17 mouse cellular contexts compared by ENCODE assay signal in genomic region chr2:156473696-156474095, GRCm38 (mm10). TPM values are rescaled to one million over a fixed set of nuclear protein-coding genes. Genes with fewer than 3 reads are reported as not detected.
DNase-seq lines count a peak whose midpoint lies in the region; ATAC-seq and TF ChIP-seq lines count a peak whose summit lies in the region.
"Had no signal": no experiment of that assay in that cellular context is flagged by ENCODE, and none has a peak within 500 bp of the region (broad histone marks: within the 10 kb centered on the region; RNA-seq: fewer than 3 reads in every experiment).

No protein-coding gene starts in this region.

- no peaks in the 10 kb centered on the region for H3K9me3 ChIP-seq in kidney, embryonic 16.5 days (ENCODE audit: low read length)
- H3K9me3 ChIP-seq in kidney, embryonic 14.5 days (ENCODE audit: control insufficient read depth, low read length) = no peaks in the 10 kb centered on the region
- no peaks in the 10 kb centered on the region for H3K9me3 ChIP-seq in heart, postnatal 0 days (replicated peaks; ENCODE audit: control insufficient read depth, low read length)
- H3K9me3 ChIP-seq: forebrain, embryonic 15.5 days; limb, embryonic 12.5 days; liver, embryonic 13.5 days had no signal

- no peak overlapping the region for H3K9ac ChIP-seq in kidney, embryonic 16.5 days (replicated peaks; ENCODE audit: low read length)
- H3K9ac ChIP-seq in kidney, embryonic 14.5 days (ENCODE audit: low read depth, low read length) = no peak overlapping the region
- H3K9ac ChIP-seq in heart, postnatal 0 days (replicated peaks; ENCODE audit: low read depth, low read length) = no peak overlapping the region
- H3K9ac ChIP-seq: forebrain, embryonic 15.5 days; limb, embryonic 12.5 days; liver, embryonic 13.5 days had no signal

- no peak for ATAC-seq in kidney, embryonic 16.5 days (ENCODE audit: low FRiP score, low TSS enrichment)
- ATAC-seq in kidney, embryonic 14.5 days (ENCODE audit: low FRiP score, low TSS enrichment) = no peak
- no peak for ATAC-seq in heart, postnatal 0 days (ENCODE audit: insufficient read depth, low read depth)
- ATAC-seq: forebrain, embryonic 15.5 days had no signal

- peak; percentile 17 for DNase-seq in cerebellum, adult 8-10 months
- no peak for DNase-seq in cerebellum, postnatal 4 days (ENCODE audit: low spot score in 2 of 2)
- DNase-seq in heart, adult 9 months (ENCODE audit: low spot score in 2 of 2) = peak; percentile 33 to 63
- DNase-seq in heart, postnatal 0 days (ENCODE audit: low spot score) = no peak
- DNase-seq in urinary bladder, postnatal 36 days (ENCODE audit: low spot score in 2 of 2) = no peak
- no peak for DNase-seq in yolk sac, embryonic 10.5 days (ENCODE audit: low spot score)
- DNase-seq: kidney, adult 18-20 months; layer of hippocampus, adult 9-11 months; liver, embryonic 13.5 days; lung, postnatal 36 days; thymus, postnatal 4 days had no signal

- WGBS in kidney, embryonic 16.5 days = 46% methylated on average over 8 of the region's 8 CpGs
- 42% methylated on average over 8 of the region's 8 CpGs for WGBS in kidney, embryonic 14.5 days
- 65% methylated on average over 8 of the region's 8 CpGs for WGBS in heart, postnatal 0 days

- peak overlapping the region; percentile 43; the same call in 1 of the 2 replicates for H3K27ac ChIP-seq in kidney, embryonic 16.5 days (ENCODE audit: low read length)
- H3K27ac ChIP-seq in kidney, embryonic 14.5 days (ENCODE audit: low read depth, low read length) = no peak overlapping the region
- H3K27ac ChIP-seq in heart, postnatal 0 days (ENCODE audit: low read depth) = peak overlapping the region; percentile 32; the same call in 1 of the 2 replicates
- H3K27ac ChIP-seq: forebrain, embryonic 15.5 days; hindbrain, postnatal 0 days; limb, embryonic 12.5 days; liver, embryonic 13.5 days had no signal

- H3K4me1 ChIP-seq in kidney, embryonic 16.5 days (ENCODE audit: insufficient read depth, low read length) = peaks cover 38% of the 10 kb centered on the region
- H3K4me1 ChIP-seq in kidney, embryonic 14.5 days (ENCODE audit: control insufficient read depth, insufficient read depth, low read length) = peaks cover 30% of the 10 kb centered on the region
- H3K4me1 ChIP-seq in heart, postnatal 0 days (ENCODE audit: control insufficient read depth, insufficient read depth) = peaks cover 16% of the 10 kb centered on the region

- H3K4me2 ChIP-seq in kidney, embryonic 16.5 days (replicated peaks; ENCODE audit: low read depth, low read length) = no peak overlapping the region
- H3K4me2 ChIP-seq in kidney, embryonic 14.5 days (replicated peaks; ENCODE audit: low read depth, low read length) = no peak overlapping the region
- H3K4me2 ChIP-seq in heart, postnatal 0 days (ENCODE audit: low read depth, low read length) = no peak overlapping the region
- H3K4me2 ChIP-seq: forebrain, embryonic 15.5 days; limb, embryonic 12.5 days had no signal

- no peaks in the 10 kb centered on the region for H3K36me3 ChIP-seq in kidney, embryonic 16.5 days (ENCODE audit: insufficient read depth, low read length)
- H3K36me3 ChIP-seq in kidney, embryonic 14.5 days (ENCODE audit: control insufficient read depth, insufficient read depth, low read length) = no peaks in the 10 kb centered on the region
- no peaks in the 10 kb centered on the region for H3K36me3 ChIP-seq in heart, postnatal 0 days (replicated peaks; ENCODE audit: control insufficient read depth, insufficient read depth, low read length)
- H3K36me3 ChIP-seq: forebrain, embryonic 15.5 days; limb, embryonic 12.5 days; liver, embryonic 13.5 days had no signal

- no peak for TF ChIP-seq CTCF in heart, postnatal 0 days (IDR thresholded peaks at IDR 0.05; ENCODE audit: low read depth)

- H3K4me3 ChIP-seq in kidney, embryonic 16.5 days (ENCODE audit: low read length) = no peak overlapping the region
- no peak overlapping the region for H3K4me3 ChIP-seq in kidney, embryonic 14.5 days (ENCODE audit: low read length)
- H3K4me3 ChIP-seq in heart, postnatal 0 days (ENCODE audit: low read depth, low read length) = no peak overlapping the region
- H3K4me3 ChIP-seq: erythroblast, embryonic 14.5 days; forebrain, embryonic 15.5 days; liver, embryonic 13.5 days had no signal

- TF ChIP-seq EP300 in heart, postnatal 0 days (IDR thresholded peaks at IDR 0.05; ENCODE audit: low read depth) = no peak

- H3K27me3 ChIP-seq in kidney, embryonic 16.5 days (ENCODE audit: insufficient read depth, low read length) = peaks cover 5% of the 10 kb centered on the region; the same call in 1 of the 2 replicates
- H3K27me3 ChIP-seq in kidney, embryonic 14.5 days (ENCODE audit: control insufficient read depth, insufficient read depth, low read length) = no peaks in the 10 kb centered on the region
- no peaks in the 10 kb centered on the region for H3K27me3 ChIP-seq in heart, postnatal 0 days (ENCODE audit: control insufficient read depth, insufficient read depth, low read length)
- H3K27me3 ChIP-seq: forebrain, embryonic 15.5 days; limb, embryonic 12.5 days had no signal

RNA-seq across cellular contexts. Expression of gene Epb41l1, which starts 53.0 kb away (rescaled TPM):
- 2.1 and 2.5 TPM in 2 replicates for polyA plus RNA-seq in kidney, embryonic 16.5 days (2015; fragmentation: Nextera tagmentation; extraction: Ambion mirVana)
- 2.5 and 3.1 TPM in 2 replicates for polyA plus RNA-seq in kidney, embryonic 14.5 days (2014; fragmentation: Nextera tagmentation; extraction: Ambion mirVana)
- total RNA-seq in heart, postnatal 0 days (2014; rRNA removed; ENCODE audit: low replicate concordance) = 21.5 and 28.2 TPM in 2 replicates
- polyA plus RNA-seq in heart, postnatal 0 days (2015; fragmentation: Nextera tagmentation; extraction: Ambion mirVana) = 0.45 and 0.47 TPM in 2 replicates

Comparison
In these comparisons a context has a peak if more than half of its experiments do, and no peak if none do; other contexts are left out.
1. DNase-seq: peak in cerebellum, adult 8-10 months (single experiment) and heart, adult 9 months (2 of 2); none in cerebellum, postnatal 4 days (0 of 2), heart, postnatal 0 days (single experiment), urinary bladder, postnatal 36 days (0 of 2) and yolk sac, embryonic 10.5 days (single experiment).